Mouse (Mus musculus) c-Kit-positive CD71-positive TER-119-negative erythroid progenitor cells, embryonic 14.5 days (primary cell): ENCODE data around the gene Spata13.

Source experiments
- DNase-seq: peaks from one replicate; pipeline ENCODE4 v3.0.0-alpha.2; 2013; ENCODE audit warnings: low read depth

Spata13 gene

GRCm38 (mm10) chr14:60633961-60634864 is at the start of gene Spata13:
TSS of gene Spata13 (plus strand) at chr14:60634001.
- DNase-seq: peak; percentile 64

GRCm38 (mm10) chr14:60586687-60587453 is 46.9 kb upstream of the Spata13 start:
- DNase-seq: no peak

DNA sequence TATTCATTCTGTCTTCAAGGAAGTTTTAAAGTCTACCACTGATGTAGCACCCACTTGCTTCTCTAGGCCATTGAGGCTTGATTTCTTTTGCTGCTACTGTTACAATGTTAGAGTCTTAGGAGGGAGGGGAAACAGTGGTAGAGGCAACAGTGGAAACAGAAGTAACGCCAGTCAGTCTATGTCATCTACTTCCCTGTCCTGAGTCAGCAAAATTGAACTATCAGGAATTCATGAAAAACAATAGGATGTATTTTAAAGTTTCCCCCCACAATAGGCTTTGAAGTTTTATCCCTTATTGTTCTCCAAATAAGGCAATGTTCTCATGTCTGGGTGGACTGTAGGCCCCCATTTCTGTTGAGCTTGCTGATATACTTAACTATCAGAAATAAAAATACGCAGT is 44.8 kb upstream of the Spata13 start:
- no peak for DNase-seq

DNA sequence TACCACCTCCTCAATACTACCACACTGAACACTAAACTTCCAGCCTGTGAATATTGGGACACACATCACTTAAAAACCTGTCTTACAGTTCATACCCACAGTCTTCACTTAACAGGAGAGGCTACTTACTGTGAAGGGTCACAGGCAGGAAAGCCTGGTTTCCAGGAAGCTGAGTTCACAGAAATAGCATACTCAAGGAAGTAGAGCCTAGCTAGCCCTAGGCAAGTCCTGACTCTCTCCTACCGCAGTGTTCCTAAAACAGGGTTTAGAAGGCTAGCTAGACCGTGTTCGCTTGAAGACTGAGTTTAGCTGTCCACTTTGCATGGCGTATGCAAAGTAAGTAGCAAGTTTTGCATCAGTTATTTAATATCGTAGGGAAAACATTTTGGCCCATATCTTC is 41.5 kb upstream of the Spata13 start:
- DNase-seq: no peak

DNA sequence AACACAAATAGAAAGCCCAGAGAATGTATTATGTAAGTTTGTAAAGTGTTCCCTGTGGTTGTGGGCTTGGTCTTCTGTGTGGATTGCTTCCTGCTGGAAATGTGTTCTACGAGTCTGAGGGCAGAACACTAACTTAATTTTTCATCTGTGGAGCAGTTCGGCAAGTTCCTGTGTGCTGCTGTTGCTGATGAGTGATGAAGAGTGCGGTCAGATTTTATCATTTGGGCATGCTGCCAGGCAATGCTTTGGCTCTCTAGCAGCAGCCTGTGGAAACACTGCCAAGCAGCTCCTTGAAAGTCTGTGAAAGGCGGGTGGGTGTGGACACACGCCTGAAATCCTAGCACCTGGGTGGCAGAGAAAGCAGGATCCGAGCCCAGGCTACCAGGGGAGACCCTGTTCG is 41.0 kb upstream of the Spata13 start:
- DNase-seq: no peak

- no peak for DNase-seq
Observed at GRCm38 (mm10) chr14:60597571-60597970, 36.2 kb upstream of the Spata13 start.

DNA sequence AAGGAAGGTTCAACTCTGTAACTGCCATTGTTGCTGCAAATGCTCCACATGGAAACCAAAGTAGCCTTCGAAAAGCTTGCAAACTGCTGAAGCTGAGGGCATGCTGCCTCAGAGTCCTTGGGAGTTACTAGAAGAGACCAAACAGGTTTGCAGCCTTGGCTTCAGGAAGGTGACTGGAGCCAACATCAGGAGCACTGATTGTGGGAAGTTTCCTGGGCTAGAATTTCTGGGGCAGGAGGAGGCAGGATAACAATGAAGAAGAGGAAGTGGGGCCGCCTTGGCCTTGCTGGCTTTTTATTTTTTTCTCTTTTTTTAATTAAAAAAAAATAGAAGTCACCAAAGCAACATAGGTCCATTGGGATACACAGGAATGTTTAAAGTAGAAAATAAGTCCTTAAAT is 34.8 kb upstream of the Spata13 start:
- DNase-seq: no peak

DNA sequence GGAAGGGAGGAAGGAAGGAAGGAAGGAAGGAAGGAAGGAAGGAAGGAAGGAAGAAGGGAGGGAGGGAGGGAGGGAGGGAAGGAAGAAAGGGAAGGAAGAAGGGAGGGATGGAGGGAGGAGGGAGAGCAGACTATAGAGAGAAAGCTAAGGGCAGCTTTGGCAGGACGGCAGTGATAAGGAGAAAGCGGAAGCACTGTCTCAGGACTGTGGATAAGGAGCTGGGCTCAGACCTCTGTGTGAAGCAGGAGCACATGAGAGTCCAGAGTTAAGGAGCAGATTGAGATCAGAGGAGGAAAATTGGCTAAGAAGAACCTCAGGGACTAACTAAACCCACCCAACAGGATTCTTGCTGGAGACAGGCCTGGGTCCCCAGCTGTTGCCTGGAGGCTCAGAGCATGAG is 28.2 kb upstream of the Spata13 start:
- DNase-seq: no peak

- DNase-seq: no peak
Observed at GRCm38 (mm10) chr14:60606194-60606593, 27.6 kb upstream of the Spata13 start.

DNA sequence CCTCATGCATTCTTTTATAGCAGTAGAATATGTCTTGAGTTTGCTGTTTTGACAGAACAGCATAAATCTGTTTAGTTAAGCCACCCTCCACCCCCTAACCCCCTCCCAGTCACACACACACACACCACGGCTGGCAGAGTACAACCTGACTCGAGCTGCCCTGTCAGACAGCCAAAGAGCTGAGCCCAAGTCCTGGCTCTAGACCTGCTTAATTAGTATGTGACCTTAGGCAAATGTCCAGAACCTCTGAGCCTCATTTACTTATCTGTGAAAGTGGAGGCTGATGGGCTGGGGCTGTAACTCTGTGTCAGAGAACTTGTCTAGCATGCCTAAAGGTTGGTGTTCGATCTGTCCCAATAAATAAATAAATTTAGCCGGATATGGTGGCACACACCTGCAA is 26.1 kb upstream of the Spata13 start:
- no peak for DNase-seq

DNA sequence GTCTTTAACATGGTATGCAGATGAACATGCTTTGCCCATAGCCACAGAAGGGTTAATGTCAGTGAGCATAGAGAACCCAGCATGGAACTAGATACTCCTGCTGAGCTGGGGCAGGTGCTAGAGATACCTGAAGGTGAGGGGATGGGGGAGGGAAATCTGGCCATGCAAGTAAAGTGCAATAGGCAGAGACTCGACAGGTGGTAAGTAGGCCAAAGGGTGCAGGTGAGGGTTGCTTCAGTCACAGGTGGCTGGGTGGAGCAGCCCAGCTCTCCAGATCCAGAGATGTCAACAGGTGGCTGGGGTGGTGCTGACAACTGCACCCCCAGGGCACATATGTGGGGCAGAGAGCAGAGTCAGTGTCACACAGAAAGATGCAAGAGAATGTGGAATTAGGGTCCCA is 24.6 kb upstream of the Spata13 start:
- DNase-seq: no peak

DNA sequence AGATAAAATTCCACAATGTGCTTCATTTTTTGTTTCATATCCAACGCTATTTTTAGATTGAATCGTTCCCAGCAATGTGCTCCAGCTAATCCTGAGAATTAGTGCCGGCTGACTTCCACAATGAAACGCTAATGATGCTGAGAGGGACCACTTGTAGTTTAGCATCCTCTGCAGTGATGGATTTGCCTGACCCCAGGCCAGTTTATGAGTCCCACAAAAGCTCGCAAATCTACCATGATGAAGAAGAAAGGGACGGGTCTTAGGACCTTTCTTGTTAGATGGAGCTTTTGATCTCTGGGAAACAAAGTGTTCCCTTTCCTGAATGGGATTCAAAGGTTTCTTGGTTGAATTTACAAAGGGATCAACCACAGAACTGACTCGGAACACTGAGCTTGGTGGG is 21.1 kb upstream of the Spata13 start:
- DNase-seq: no peak

GRCm38 (mm10) chr14:60621076-60621475 is 12.7 kb upstream of the Spata13 start:
- DNase-seq: no peak

GRCm38 (mm10) chr14:60625486-60625885 is 8.3 kb upstream of the Spata13 start:
- DNase-seq: no peak

- DNase-seq: no peak
Observed at GRCm38 (mm10) chr14:60629887-60630460, 3.8 kb upstream of the Spata13 start.

DNA sequence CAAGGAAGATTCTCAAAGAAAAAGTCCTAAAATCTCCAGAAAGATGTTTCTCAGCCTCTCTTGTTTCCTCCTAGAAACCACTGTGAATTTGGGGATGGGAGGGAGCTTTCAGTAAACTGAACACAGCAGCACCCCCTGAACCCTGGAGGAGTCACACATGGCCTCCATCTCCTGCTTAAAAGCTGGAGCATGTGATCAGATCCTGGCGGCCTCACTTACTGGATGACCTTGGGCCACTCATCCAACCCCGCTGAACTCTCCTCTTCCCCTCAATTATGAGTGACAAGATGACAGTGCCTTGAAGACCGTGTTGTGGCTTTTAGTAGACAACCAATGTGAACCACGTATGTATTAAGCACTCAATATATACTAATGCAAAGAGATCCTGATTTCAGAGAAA is 2.8 kb upstream of the Spata13 start:
- no peak for DNase-seq

GRCm38 (mm10) chr14:60634877-60635771 is 1.3 kb downstream of the Spata13 start:
- peak; percentile 15 for DNase-seq

DNA sequence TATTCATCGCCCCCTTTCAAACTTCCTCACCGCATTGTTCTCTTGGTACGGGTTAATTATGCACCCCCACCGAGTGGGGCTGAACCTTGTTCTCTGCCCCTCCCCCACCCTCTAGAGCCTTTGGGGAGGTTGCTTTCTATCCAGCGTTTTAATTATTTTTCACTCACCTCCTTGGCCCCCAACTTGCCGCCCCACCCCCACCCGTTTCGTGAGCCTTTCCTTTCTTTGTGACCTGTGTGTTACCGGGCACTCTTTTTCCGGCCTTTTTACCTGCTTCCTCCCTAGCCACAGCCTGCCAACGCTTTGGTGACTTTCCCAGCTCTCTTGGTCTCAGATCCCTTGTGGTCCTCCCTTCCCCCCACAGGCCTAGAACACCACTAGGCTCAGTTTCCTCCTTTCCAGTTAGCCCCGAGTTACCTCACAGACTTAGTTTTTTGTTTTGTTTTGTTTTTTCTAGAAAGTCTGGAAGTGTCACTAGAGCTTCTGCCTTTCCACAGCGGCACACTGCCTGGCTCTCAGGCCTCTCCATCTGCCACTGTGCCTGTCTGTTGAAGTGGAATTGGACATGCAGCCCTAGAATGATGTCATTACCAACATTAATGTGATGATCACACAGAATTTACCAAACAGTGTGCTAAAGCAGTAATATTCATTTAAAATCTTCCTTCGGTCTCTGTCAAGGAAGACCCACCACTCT is 2.3 kb downstream of the Spata13 start:
- DNase-seq: no peak

- DNase-seq: no peak
Observed at GRCm38 (mm10) chr14:60636608-60636980, 2.8 kb downstream of the Spata13 start.

GRCm38 (mm10) chr14:60636996-60637395 is 3.2 kb downstream of the Spata13 start:
- DNase-seq: no peak

DNA sequence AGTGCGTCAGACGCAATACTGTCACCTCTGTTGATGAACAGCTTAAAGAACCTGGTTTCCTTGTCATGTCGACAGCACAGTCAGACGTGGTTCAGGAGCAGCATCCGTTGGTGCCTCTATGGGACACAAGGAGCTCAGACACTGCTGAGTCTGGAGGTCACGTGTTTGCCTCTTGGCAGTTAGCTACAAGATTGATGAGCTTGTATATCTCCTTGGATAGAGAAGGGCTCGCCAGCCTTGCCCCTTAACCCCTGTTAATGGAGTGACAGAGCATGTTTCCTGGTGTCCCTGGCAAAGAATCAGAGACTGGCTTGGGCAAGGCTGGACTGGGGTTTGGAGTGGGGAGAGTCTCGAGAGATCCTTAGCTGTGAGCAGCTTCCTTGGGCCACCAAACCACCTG is 4.4 kb downstream of the Spata13 start:
- no peak for DNase-seq
